Mouse (Mus musculus) heart, embryonic 11.5 days (tissue): ENCODE data around the gene Aox2. TPM values are rescaled to one million over a fixed set of nuclear protein-coding genes. Genes with fewer than 3 reads are reported as not detected.

Experiments used
- ATAC-seq: fragments of 200-750 bp; cut with Nextera tagmentation; replicated peaks from 2 replicates; pipeline ENCODE4 v1.8.0; 2017; ENCODE audit warnings: moderate library complexity; ENCODE audit not compliant: insufficient number of reproducible peaks, low FRiP score, low TSS enrichment
- H3K27ac ChIP-seq: fragments of 300-500 bp; sonication (generic); 2 replicates; pipeline ENCODE4 v1.5.1; 2014; ENCODE audit warnings: mild to moderate bottlenecking, low read depth, low read length
- H3K27me3 ChIP-seq: fragments of 300-500 bp; sonication (generic); 2 replicates; pipeline ENCODE4 v1.6.1; 2014; ENCODE audit warnings: mild to moderate bottlenecking, low read length, mixed read lengths; ENCODE audit not compliant: control insufficient read depth, insufficient read depth
- H3K36me3 ChIP-seq: fragments of 300-500 bp; sonication (generic); 2 replicates; pipeline ENCODE4 v1.6.1; 2014; ENCODE audit warnings: mild to moderate bottlenecking, low read length, moderate library complexity, mixed read lengths; ENCODE audit not compliant: control insufficient read depth, insufficient read depth
- H3K4me1 ChIP-seq: fragments of 300-500 bp; sonication (generic); 2 replicates; pipeline ENCODE4 v1.6.1; 2014; ENCODE audit warnings: low read length; ENCODE audit not compliant: control insufficient read depth, insufficient read depth
- H3K4me2 ChIP-seq: fragments of 300-500 bp; sonication (generic); 2 replicates; pipeline ENCODE4 v1.6.1; 2014; ENCODE audit warnings: mild to moderate bottlenecking, moderate library complexity
- H3K4me3 ChIP-seq: fragments of 300-500 bp; sonication (generic); 2 replicates; pipeline ENCODE4 v1.5.1; 2014; ENCODE audit warnings: low read depth, low read length
- H3K9ac ChIP-seq: fragments of 300-500 bp; sonication (generic); 2 replicates; pipeline ENCODE4 v1.6.1; 2014; ENCODE audit warnings: mild to moderate bottlenecking, low read depth, low read length, moderate library complexity
- H3K9me3 ChIP-seq: fragments of 300-500 bp; sonication (generic); replicated peaks from 2 replicates; pipeline ENCODE4 v1.6.1; 2016; ENCODE audit warnings: low read length; ENCODE audit not compliant: control insufficient read depth
- WGBS: fragments of 180-500 bp; shearing (Covaris S2); extraction: QIAGEN DNeasy Blood & Tissue Kit; methylation state at CpG from one replicate; pipeline ENCODE4 v1.1.7; 2014; ENCODE audit not compliant: insufficient replicate concordance; 5-methylcytosine and 5-hydroxymethylcytosine counted together
- polyA plus RNA-seq: library from polyadenylated mRNA; unstranded; fragments of >200 nt; fragmentation: Nextera tagmentation; extraction: Ambion mirVana; gene quantifications from 2 replicates; pipeline ENCODE4 v1.2.1, GENCODE M21; 2014

Aox2 gene
- polyA plus RNA-seq, 1 experiment from 2014 or later: not detected

DNA sequence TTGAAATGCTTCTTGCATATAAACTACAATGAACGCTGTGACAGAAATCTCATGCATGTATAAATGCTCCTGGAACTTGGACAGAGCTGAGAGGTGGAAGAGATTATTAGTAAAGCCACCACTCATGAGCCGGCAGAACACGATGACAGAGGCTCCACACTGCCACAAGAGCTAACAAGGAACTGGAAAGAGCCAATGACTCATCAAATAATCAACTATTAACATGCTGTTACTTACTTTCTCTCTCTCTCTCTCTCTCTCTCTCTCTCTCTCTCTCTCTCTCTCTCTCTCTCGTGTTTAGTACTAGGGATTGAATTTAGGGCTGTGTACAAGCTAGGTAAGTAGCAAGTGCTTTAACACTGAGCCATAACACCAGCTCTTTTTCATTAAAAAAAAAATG is 65.7 kb downstream of the Aox2 start:
- no peaks in the 10 kb centered on the region for H3K27me3 ChIP-seq
- H3K36me3 ChIP-seq: no peaks in the 10 kb centered on the region
- H3K4me3 ChIP-seq: no peak overlapping the region
- H3K9me3 ChIP-seq: no peaks in the 10 kb centered on the region
- H3K27ac ChIP-seq: no peak overlapping the region
- peaks cover 8% of the 10 kb centered on the region; the same call in 1 of the 2 replicates for H3K4me1 ChIP-seq
- H3K9ac ChIP-seq: no peak overlapping the region
- H3K4me2 ChIP-seq: no peak overlapping the region
- 74% methylated on average over 4 of the region's 4 CpGs for WGBS
- no peak for ATAC-seq

DNA sequence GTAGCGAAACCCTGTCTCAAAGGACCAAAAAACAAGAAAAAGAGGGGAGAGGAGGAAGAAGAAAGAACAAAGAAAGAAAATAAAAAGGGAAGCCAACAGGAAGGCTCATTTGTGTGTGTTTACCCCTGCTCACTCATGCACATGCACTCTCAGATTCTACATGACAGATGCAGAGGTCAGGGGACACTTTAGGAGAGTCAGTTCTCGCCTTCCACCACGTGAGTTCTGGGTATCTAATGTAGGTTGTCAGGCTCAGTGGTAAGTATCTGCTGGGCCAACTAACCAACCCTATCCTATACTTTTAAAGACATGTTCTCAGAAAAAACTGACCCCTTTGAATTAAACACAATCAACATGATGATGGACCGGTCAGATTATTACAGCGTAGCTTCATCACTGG is 66.4 kb downstream of the Aox2 start:
- Histone ChIP-seq H3K9me3 (no peaks in the 10 kb centered on the region), H3K4me2 (no peak overlapping the region), H3K27me3 (no peaks in the 10 kb centered on the region), H3K9ac (no peak overlapping the region), H3K4me1 (peaks cover 8% of the 10 kb centered on the region; the same call in 1 of the 2 replicates), H3K36me3 (no peaks in the 10 kb centered on the region), H3K27ac (no peak overlapping the region), H3K4me3 (no peak overlapping the region)
- ATAC-seq: no peak
- WGBS: 86% methylated on average over 5 of the region's 5 CpGs

DNA sequence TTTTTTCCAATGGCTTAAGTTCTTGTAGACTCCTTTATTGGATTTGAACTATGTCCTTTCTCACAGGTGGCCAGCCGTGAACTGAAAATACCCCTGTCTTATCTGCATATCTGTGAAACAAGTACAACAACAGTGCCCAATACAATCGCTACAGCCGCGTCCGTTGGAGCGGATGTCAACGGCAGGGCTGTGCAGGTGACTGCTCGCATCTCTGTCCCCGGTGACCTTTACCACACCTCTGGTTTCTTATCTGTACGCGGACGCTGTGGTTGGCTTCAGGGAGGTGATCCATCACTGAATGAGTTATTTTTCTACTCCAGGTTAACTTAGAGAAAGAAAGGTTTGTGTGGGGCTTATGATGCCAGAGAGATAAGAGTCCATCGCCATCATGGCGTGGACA is 68.0 kb downstream of the Aox2 start:
- Histone ChIP-seq H3K27me3 (no peaks in the 10 kb centered on the region), H3K4me3 (no peak overlapping the region), H3K27ac (no peak overlapping the region), H3K36me3 (no peaks in the 10 kb centered on the region), H3K9ac (no peak overlapping the region), H3K4me1 (peaks cover 8% of the 10 kb centered on the region; the same call in 1 of the 2 replicates), H3K4me2 (no peak overlapping the region), H3K9me3 (no peaks in the 10 kb centered on the region)
- no peak for ATAC-seq
- whole genome bisulfite sequencing: 77% methylated on average over 14 of the region's 14 CpGs

DNA sequence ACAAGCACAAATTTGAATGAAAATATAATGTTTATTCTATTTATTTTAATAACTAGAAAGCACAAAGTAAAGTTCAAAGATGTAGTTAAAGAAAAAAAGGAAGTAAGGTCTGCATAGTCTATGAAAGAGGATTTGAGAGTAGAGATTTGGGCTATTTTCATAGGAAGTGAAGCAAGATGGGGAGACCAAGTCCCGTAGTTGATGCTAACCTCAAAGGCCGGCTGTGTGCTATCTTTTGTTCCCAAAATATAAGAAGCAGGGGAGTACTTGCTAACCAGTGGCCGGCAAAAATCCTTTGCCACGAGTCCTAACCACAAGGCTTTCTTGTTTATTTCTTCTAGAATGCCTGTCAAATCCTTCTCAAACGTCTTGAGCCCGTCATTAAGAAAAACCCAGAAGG is 70.6 kb downstream of the Aox2 start:
- no peak overlapping the region for H3K4me3 ChIP-seq
- no peak overlapping the region for H3K27ac ChIP-seq
- H3K4me1 ChIP-seq: no peaks in the 10 kb centered on the region
- H3K4me2 ChIP-seq: no peak overlapping the region
- no peaks in the 10 kb centered on the region for H3K9me3 ChIP-seq
- H3K27me3 ChIP-seq: no peaks in the 10 kb centered on the region
- WGBS: 67% methylated on average over 6 of the region's 6 CpGs
- no peak overlapping the region for H3K9ac ChIP-seq
- no peak for ATAC-seq
- H3K36me3 ChIP-seq: no peaks in the 10 kb centered on the region

DNA sequence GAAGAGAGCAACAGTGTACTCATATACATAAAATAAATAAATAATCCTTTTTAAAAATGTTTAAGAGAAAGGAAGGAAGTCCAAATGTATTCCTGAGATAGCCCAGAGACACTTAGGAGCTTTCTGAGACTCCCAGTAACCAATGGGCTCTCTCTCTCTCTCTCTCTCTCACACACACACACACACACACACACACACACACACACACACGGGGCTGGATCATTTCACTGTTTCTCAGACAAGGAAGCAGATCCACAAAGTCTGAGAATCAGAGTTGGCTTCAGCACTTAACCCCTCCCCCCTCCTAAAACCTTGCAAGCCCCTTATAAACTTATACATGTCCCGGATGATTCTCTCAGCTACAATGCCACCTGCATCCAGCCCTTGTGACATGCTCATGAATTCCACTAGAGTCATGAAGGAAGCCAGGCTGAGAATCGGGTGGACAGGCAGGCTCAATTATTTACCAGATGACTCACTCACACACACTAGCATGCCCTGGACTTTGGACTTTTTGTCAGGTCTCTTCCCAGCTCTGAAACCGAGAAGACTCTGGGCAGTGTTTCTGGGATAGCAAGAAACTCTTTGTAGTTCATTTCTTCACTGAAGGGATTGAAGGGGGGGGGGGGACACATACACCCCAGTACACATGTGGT is 75.2 kb downstream of the Aox2 start:
- Histone ChIP-seq H3K27ac (no peak overlapping the region), H3K9ac (no peak overlapping the region), H3K27me3 (no peaks in the 10 kb centered on the region), H3K36me3 (no peaks in the 10 kb centered on the region), H3K4me2 (no peak overlapping the region), H3K9me3 (no peaks in the 10 kb centered on the region), H3K4me3 (no peak overlapping the region), H3K4me1 (no peaks in the 10 kb centered on the region)
- WGBS: 50% methylated on average over 4 of the region's 4 CpGs
- ATAC-seq: no peak

DNA sequence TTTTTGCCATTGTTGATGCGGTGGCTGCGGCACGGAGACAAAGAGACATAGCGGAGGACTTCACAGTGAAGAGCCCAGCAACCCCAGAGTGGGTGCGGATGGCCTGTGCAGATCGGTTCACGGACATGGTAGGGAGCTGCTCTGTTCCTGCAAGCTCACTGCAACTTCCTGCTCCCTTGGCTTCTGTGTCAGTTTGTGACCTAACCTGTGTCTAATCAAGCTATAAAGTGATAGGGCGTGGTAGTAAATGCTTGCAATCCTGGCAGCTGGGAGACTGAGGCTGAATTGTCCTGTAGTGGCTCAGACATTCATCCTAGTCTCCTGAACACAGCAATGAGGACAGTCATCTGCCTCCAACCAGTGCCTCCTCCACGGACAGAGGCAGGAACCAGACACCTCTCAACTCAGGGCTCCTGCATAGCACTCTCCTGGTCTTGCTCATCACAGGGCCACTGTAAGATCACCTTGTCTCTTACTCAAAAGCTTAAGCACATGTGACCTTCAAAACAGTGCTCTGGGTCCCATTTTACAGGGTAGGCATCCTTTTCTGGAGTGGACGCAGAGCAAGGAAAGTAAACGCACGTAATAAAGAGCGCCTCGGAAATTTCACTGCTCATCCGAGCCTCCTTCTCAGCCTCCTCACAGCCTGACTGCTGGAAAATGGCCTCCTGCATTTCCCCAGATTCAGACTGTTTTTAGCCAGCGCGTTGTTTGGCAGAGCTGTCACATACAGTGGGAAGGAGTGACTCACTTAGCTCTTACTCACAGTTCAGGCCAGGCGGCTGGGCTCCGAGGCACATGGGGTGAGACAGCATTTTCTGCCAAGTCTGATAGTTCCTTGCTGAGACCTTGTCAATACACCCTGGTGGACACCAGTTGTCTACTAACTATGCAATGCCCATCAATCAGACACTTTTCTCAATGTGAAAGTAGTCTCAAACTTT is 81.1 kb downstream of the Aox2 start:
- 76% methylated on average over 19 of the region's 19 CpGs for WGBS
- no peaks in the 10 kb centered on the region for H3K4me1 ChIP-seq
- H3K9ac ChIP-seq: no peak overlapping the region
- H3K9me3 ChIP-seq: no peaks in the 10 kb centered on the region
- no peak overlapping the region for H3K27ac ChIP-seq
- no peak overlapping the region for H3K4me2 ChIP-seq
- H3K4me3 ChIP-seq: no peak overlapping the region
- H3K27me3 ChIP-seq: no peaks in the 10 kb centered on the region
- no peaks in the 10 kb centered on the region for H3K36me3 ChIP-seq
- no peak for ATAC-seq

DNA sequence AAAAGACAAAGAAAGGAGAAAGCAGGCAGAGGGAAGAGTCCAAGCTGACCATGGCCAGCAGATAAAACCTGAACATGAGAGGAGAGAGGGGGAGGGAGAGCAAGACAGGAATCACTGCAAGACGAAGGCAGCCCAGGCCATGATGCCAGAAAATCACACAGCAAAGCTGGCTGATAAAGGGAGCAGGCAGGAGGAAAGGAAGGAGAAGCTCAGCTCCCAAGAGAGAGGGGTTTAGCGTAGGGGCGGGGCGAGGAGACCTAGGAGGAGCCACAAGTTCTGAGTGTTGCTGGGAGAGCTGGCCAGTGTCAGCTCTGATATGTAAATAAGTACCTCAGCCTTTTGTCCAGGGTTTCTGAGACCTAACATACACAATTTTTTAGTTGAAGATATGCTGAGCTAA is 84.2 kb downstream of the Aox2 start:
- Histone ChIP-seq H3K4me1 (no peaks in the 10 kb centered on the region), H3K27ac (no peak overlapping the region), H3K4me3 (no peak overlapping the region), H3K27me3 (no peaks in the 10 kb centered on the region), H3K4me2 (no peak overlapping the region), H3K9ac (no peak overlapping the region), H3K36me3 (no peaks in the 10 kb centered on the region), H3K9me3 (no peaks in the 10 kb centered on the region)
- WGBS: 32% methylated on average over 4 of the region's 4 CpGs
- ATAC-seq: no peak

GRCm38 (mm10) chr1:58364551-58364950 is 86.4 kb downstream of the Aox2 start:
- Histone ChIP-seq H3K27ac (no peak overlapping the region), H3K36me3 (no peaks in the 10 kb centered on the region), H3K4me1 (no peaks in the 10 kb centered on the region), H3K4me2 (no peak overlapping the region), H3K4me3 (no peak overlapping the region), H3K9ac (no peak overlapping the region), H3K27me3 (no peaks in the 10 kb centered on the region), H3K9me3 (no peaks in the 10 kb centered on the region)
- WGBS: 93% methylated on average over 12 of the region's 12 CpGs
- no peak for ATAC-seq
